Mouse (Mus musculus): ENCODE data around the gene Olfr156. TPM values are rescaled to one million over a fixed set of nuclear protein-coding genes. Genes with fewer than 3 reads are reported as not detected.
"Not testable (repeated sequence)": the region's sequence is repeated elsewhere in the genome, so short reads cannot be mapped to it uniquely, and the experiment has no call there.

The Olfr156 gene
- polyA plus RNA-seq, 1 experiment = not detected

DNA sequence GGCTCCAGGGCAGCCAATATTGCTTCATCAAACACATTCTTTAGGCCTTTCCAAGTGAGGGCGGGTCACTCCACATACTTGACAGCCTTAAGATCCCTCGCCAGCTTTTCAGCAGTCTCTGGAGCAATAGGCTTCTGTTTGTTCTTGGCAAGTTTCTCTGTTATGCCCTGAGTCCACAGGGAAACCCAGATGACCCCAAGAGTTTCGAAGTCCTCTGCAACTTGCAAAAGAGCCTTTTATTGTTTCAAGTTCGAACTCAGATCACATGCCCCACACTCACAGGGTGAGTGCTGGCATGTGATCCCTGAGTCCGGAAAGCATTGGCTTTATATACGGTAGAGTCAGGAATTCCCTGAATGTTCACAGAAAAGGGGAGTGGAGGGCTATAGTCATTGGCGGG is 24.8 kb downstream of the Olfr156 start:
- no peak overlapping the region for H3ac ChIP-seq (ENCODE audit: control insufficient read depth, insufficient read length)
- H3K27me3 ChIP-seq (ENCODE audit: control insufficient read depth, insufficient read depth, insufficient read length) = peaks cover 7% of the 10 kb centered on the region
- no peaks in the 10 kb centered on the region for H3K79me2 ChIP-seq (ENCODE audit: control insufficient read depth, insufficient read depth)
- H3K4me2 ChIP-seq (ENCODE audit: low read depth) = no peak overlapping the region
- no peaks in the 10 kb centered on the region for H3K36me3 ChIP-seq (ENCODE audit: control insufficient read depth, insufficient read depth)
- no peak for TF ChIP-seq E2F4 (IDR thresholded peaks at IDR 0.05; ENCODE audit: insufficient read depth)
- no peak overlapping the region for H3K4me3 ChIP-seq

DNA sequence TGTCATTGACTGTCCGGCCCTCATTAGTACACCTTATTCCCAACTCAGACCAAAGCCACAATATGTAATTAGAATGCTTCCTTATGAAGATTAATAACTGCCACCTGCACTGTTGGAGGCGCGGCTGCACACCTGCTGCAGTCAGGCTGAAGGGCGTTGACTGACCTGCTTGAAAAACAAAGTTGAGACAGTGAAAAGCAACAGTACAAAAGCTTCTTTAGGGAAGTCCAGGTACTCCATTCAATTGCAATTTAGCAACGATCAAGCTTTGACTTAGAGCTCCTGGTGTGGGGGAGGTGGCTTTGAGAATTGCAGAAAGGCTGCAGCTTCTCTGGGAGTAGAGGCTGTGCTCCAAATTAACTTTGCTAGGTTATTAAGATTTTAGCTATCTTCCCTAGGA is 27.9 kb downstream of the Olfr156 start:
- H3K79me2 ChIP-seq (ENCODE audit: control insufficient read depth, insufficient read depth); H3ac ChIP-seq (ENCODE audit: control insufficient read depth, insufficient read length); H3K36me3 ChIP-seq (ENCODE audit: control insufficient read depth, insufficient read depth); H3K4me3 ChIP-seq; H3K4me2 ChIP-seq (ENCODE audit: low read depth); H3K27me3 ChIP-seq (ENCODE audit: control insufficient read depth, insufficient read depth, insufficient read length): not testable (repeated sequence)

DNA sequence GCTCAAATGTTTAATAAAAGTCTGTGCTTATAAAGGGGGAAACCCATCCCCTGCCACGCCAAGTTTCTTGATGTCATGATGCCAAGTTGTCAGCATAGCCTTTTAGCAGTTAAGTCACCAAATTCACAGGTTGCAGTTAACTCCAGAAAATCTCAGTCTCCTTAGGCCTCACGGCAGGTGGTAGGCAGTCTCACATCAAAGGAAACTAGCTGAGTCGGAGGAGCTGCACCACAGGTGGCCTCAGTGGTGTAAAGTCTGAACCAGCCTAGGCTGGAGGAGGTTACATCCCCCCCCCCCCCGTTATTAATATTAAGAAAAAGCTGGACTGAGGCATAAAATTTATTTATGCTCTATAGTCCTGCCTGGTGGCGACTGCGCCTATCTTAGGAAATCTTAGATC is 28.4 kb downstream of the Olfr156 start:
- no peak overlapping the region for H3K4me2 ChIP-seq (ENCODE audit: low read depth)
- H3K4me3 ChIP-seq = no peak overlapping the region
- TF ChIP-seq E2F4 (IDR thresholded peaks at IDR 0.05; ENCODE audit: insufficient read depth) (no peak), POLR2AphosphoS2 (IDR thresholded peaks at IDR 0.05; ENCODE audit: insufficient read length, low read depth) (no peak), REST (IDR thresholded peaks at IDR 0.05; ENCODE audit: insufficient read depth, insufficient read length) (no peak), POLR2A (IDR thresholded peaks at IDR 0.05; ENCODE audit: insufficient read length, low read depth) (no peak), TCF3 (IDR thresholded peaks at IDR 0.05; ENCODE audit: insufficient read length, low read depth) (no peak), SRF (IDR thresholded peaks at IDR 0.05; ENCODE audit: control insufficient read depth, insufficient read length, low read depth) (no peak), MYOG (IDR thresholded peaks at IDR 0.05; ENCODE audit: control insufficient read depth in 1 of 3, insufficient read depth in 1 of 3, insufficient read length in 2 of 3, low read depth in 2 of 3) (no peak), USF1 (IDR thresholded peaks at IDR 0.05; ENCODE audit: low read depth) (no peak), CEBPB (IDR thresholded peaks at IDR 0.05; ENCODE audit: insufficient read depth, poor library complexity, severe bottlenecking) (no peak), MAX (IDR thresholded peaks at IDR 0.05; ENCODE audit: low read depth) (no peak)
- H3K79me2 ChIP-seq (ENCODE audit: control insufficient read depth, insufficient read depth) = no peaks in the 10 kb centered on the region
- H3K27me3 ChIP-seq (ENCODE audit: control insufficient read depth, insufficient read depth, insufficient read length) = peaks cover 9% of the 10 kb centered on the region
- no peak overlapping the region for H3ac ChIP-seq (ENCODE audit: control insufficient read depth, insufficient read length)
- no peaks in the 10 kb centered on the region for H3K36me3 ChIP-seq (ENCODE audit: control insufficient read depth, insufficient read depth)

DNA sequence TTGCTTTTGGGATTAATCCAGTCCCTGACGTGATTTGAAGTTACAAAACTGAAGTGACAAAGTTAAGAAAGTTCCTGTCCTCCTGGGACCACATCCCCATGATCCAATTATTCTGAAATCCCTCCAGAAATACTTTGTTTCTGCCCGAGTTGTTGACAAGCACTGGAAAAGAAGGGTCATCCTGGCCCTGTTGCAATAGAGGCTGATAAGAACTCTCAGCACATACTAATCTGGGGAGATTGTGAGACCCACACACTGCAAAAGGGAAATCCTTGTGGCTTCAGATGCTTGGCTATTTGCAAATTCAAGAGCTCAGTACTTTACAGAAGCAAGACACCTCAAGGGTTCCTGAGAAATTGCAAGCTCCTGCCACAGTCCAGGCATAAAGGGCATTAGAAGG is 51.4 kb downstream of the Olfr156 start:
- Histone ChIP-seq H3K27me3 (ENCODE audit: control insufficient read depth, insufficient read depth, insufficient read length) (peaks cover 29% of the 10 kb centered on the region), H3K79me2 (ENCODE audit: control insufficient read depth, insufficient read depth) (no peaks in the 10 kb centered on the region), H3K4me2 (ENCODE audit: low read depth) (no peak overlapping the region), H3ac (ENCODE audit: control insufficient read depth, insufficient read length) (no peak overlapping the region), H3K4me3 (no peak overlapping the region), H3K36me3 (ENCODE audit: control insufficient read depth, insufficient read depth) (no peaks in the 10 kb centered on the region)
- TF ChIP-seq MYOG (IDR thresholded peaks at IDR 0.05; ENCODE audit: control insufficient read depth in 1 of 3, insufficient read depth in 1 of 3, insufficient read length in 2 of 3, low read depth in 2 of 3) (no peak), POLR2AphosphoS2 (IDR thresholded peaks at IDR 0.05; ENCODE audit: insufficient read length, low read depth) (no peak), TCF3 (IDR thresholded peaks at IDR 0.05; ENCODE audit: insufficient read length, low read depth) (no peak), USF1 (IDR thresholded peaks at IDR 0.05; ENCODE audit: low read depth) (no peak), REST (IDR thresholded peaks at IDR 0.05; ENCODE audit: insufficient read depth, insufficient read length) (no peak), MAX (IDR thresholded peaks at IDR 0.05; ENCODE audit: low read depth) (no peak), POLR2A (IDR thresholded peaks at IDR 0.05; ENCODE audit: insufficient read length, low read depth) (no peak), MYOD1 (IDR thresholded peaks at IDR 0.05; ENCODE audit: control insufficient read depth in 1 of 3, insufficient read length in 2 of 3, low read depth in 2 of 3) (no peak), CEBPB (IDR thresholded peaks at IDR 0.05; ENCODE audit: insufficient read depth, poor library complexity, severe bottlenecking) (no peak), TCF12 (IDR thresholded peaks at IDR 0.05; ENCODE audit: insufficient read depth, poor library complexity, severe bottlenecking) (no peak)

DNA sequence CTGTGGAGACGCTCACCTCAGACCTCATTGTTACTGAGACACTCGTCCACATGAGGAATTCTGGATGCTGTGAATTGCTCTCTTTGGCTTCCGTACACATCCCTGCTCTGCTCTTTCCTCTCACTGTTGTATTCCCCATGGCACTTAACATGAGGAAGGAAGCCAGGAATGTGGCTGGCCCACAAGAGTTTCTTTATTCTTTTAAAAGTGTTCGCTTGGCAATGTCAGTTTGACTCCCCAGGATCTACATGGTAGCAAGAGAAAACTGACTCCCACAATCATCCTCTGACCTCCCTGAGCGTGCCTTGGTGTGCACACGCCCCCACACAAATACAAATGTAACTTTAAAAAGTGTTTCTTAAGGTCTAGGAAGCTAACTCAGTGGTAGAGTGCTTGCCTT is 52.1 kb downstream of the Olfr156 start:
- peaks cover 29% of the 10 kb centered on the region for H3K27me3 ChIP-seq (ENCODE audit: control insufficient read depth, insufficient read depth, insufficient read length)
- TF ChIP-seq SRF (IDR thresholded peaks at IDR 0.05; ENCODE audit: control insufficient read depth, insufficient read length, low read depth) = no peak
- TF ChIP-seq E2F4 (IDR thresholded peaks at IDR 0.05; ENCODE audit: insufficient read depth) = no peak
- no peak for TF ChIP-seq TCF3 (IDR thresholded peaks at IDR 0.05; ENCODE audit: insufficient read length, low read depth)
- TF ChIP-seq MAX (IDR thresholded peaks at IDR 0.05; ENCODE audit: low read depth) = no peak
- TF ChIP-seq POLR2AphosphoS2 (IDR thresholded peaks at IDR 0.05; ENCODE audit: insufficient read length, low read depth) = no peak
- no peak for TF ChIP-seq REST (IDR thresholded peaks at IDR 0.05; ENCODE audit: insufficient read depth, insufficient read length)
- TF ChIP-seq CEBPB (IDR thresholded peaks at IDR 0.05; ENCODE audit: insufficient read depth, poor library complexity, severe bottlenecking) = no peak
- no peak for TF ChIP-seq POLR2A (IDR thresholded peaks at IDR 0.05; ENCODE audit: insufficient read length, low read depth)
- TF ChIP-seq MYOG (IDR thresholded peaks at IDR 0.05; ENCODE audit: control insufficient read depth in 1 of 3, insufficient read depth in 1 of 3, insufficient read length in 2 of 3, low read depth in 2 of 3) = no peak
- TF ChIP-seq TCF12 (IDR thresholded peaks at IDR 0.05; ENCODE audit: insufficient read depth, poor library complexity, severe bottlenecking) = no peak
- no peak for TF ChIP-seq USF1 (IDR thresholded peaks at IDR 0.05; ENCODE audit: low read depth)
- no peak for TF ChIP-seq MYOD1 (IDR thresholded peaks at IDR 0.05; ENCODE audit: control insufficient read depth in 1 of 3, insufficient read length in 2 of 3, low read depth in 2 of 3)
- no peaks in the 10 kb centered on the region for H3K36me3 ChIP-seq (ENCODE audit: control insufficient read depth, insufficient read depth)
- H3ac ChIP-seq (ENCODE audit: control insufficient read depth, insufficient read length) = no peak overlapping the region
- H3K4me3 ChIP-seq = no peak overlapping the region
- no peaks in the 10 kb centered on the region for H3K79me2 ChIP-seq (ENCODE audit: control insufficient read depth, insufficient read depth)
- H3K4me2 ChIP-seq (ENCODE audit: low read depth) = no peak overlapping the region
